Mouse (Mus musculus) inflammation-experienced regulatory T-cells (primary cell): ENCODE data around the gene Ecsit. TPM values are rescaled to one million over a fixed set of nuclear protein-coding genes. Genes with fewer than 3 reads are reported as not detected.

Experiments used
- polyA plus RNA-seq, 2 experiments: library from polyadenylated mRNA; unstranded; fragments of 100-300 nt; shearing (Covaris generic); gene quantifications; one replicate each; pipeline ENCODE4 v1.2.1; 2017

Ecsit gene
- polyA plus RNA-seq, result 10 to 100 TPM; 45.4 to 50.3 TPM

GRCm38 (mm10) chr9:22085022-22085834 lies at the start of gene Ecsit:
TSS of gene Ecsit (minus strand) at chr9:22085438.

GRCm38 (mm10) chr9:22116740-22117426 lies 31.6 kb upstream of the Ecsit start, which contains the start of gene Elof1:
TSS of gene Elof1 (minus strand) at chr9:22117172.

GRCm38 (mm10) chr9:22098993-22099696 lies 13.9 kb upstream of the Ecsit start, which contains the start of gene Cnn1:
TSS of gene Cnn1 (plus strand) at chr9:22099216.

GRCm38 (mm10) chr9:22070791-22071573 lies 14.3 kb downstream of the Ecsit start, which contains the start of the genes Gm49318 and Zfp653:
TSS of gene Gm49318 (minus strand) at chr9:22071259.
TSS of gene Zfp653 (minus strand) at chr9:22071376.

GRCm38 (mm10) chr9:22051958-22052254 lies 33.3 kb downstream of the Ecsit start, which contains the start of gene Elavl3:
TSS of gene Elavl3 (minus strand) at chr9:22052023.

Other genes with a start within 250 kb of the Ecsit start
- gene Angptl8, start 249.9 kb downstream of the Ecsit start, polyA plus RNA-seq, result under 1 TPM in 1 of 2 experiments, not detected in 1; 0.44 TPM
- 1 to 10 TPM; 3.7 to 4.5 TPM for gene Dock6, start 232.8 kb downstream of the Ecsit start, polyA plus RNA-seq
- 10 to 100 TPM; 14.8 to 29.0 TPM for gene Rab3d, start 167.2 kb downstream of the Ecsit start, polyA plus RNA-seq
- gene Ccdc159, start 158.0 kb downstream of the Ecsit start, polyA plus RNA-seq, result 1 to 10 TPM in 1 of 2 experiments, under 1 TPM in 1; 0.86 to 1.5 TPM
- 1 to 10 TPM; 3.6 to 8.0 TPM for gene Tmem205, start 157.9 kb downstream of the Ecsit start, polyA plus RNA-seq
- 1 to 10 TPM; 1.6 to 1.9 TPM for gene Plppr2, start 148.4 kb downstream of the Ecsit start, polyA plus RNA-seq
- gene Swsap1, start 129.7 kb downstream of the Ecsit start, polyA plus RNA-seq, result 10 to 100 TPM; 11.8 to 12.4 TPM
- gene Epor, start 121.9 kb downstream of the Ecsit start, polyA plus RNA-seq, result under 1 TPM in 1 of 2 experiments, not detected in 1; 0.84 TPM
- under 1 TPM in 1 of 2 experiments, not detected in 1; 0.20 TPM for gene Rgl3, start 96.0 kb downstream of the Ecsit start, polyA plus RNA-seq
- under 1 TPM; 0.18 to 0.49 TPM for gene Ccdc151, start 82.8 kb downstream of the Ecsit start, polyA plus RNA-seq
- gene Prkcsh, start 82.6 kb downstream of the Ecsit start, polyA plus RNA-seq, result 10 to 100 TPM; 76.4 to 98.0 TPM
- under 1 TPM; 0.24 to 0.78 TPM for gene Elavl3, start 33.4 kb downstream of the Ecsit start, polyA plus RNA-seq
- not detected for gene Gm49318, start 14.2 kb downstream of the Ecsit start, polyA plus RNA-seq
- gene Zfp653, start 14.1 kb downstream of the Ecsit start, polyA plus RNA-seq, result 10 to 100 TPM; 19.8 to 27.0 TPM
- under 1 TPM; 0.13 to 0.38 TPM for gene Cnn1, start 13.8 kb upstream of the Ecsit start, polyA plus RNA-seq
- 10 to 100 TPM; 76.8 to 82.5 TPM for gene Elof1, start 31.7 kb upstream of the Ecsit start, polyA plus RNA-seq
- 100 to 1,000 TPM; 197 to 281 TPM for gene Acp5, start 50.3 kb upstream of the Ecsit start, polyA plus RNA-seq
- 10 to 100 TPM; 38.0 to 39.5 TPM for gene Pigyl, start 71.4 kb upstream of the Ecsit start, polyA plus RNA-seq
- under 1 TPM; 0.11 to 0.22 TPM for gene Zfp872, start 102.7 kb upstream of the Ecsit start, polyA plus RNA-seq
- 10 to 100 TPM; 35.2 to 35.5 TPM for gene Zfp809, start 140.3 kb upstream of the Ecsit start, polyA plus RNA-seq
- 1 to 10 TPM; 1.9 to 5.8 TPM for gene Zfp599, start 174.5 kb upstream of the Ecsit start, polyA plus RNA-seq
- gene Zfp810, start 222.2 kb upstream of the Ecsit start, polyA plus RNA-seq, result 10 to 100 TPM; 20.5 to 21.8 TPM